Mouse (Mus musculus) embryo, embryonic 10 days (tissue): Measurements from ENCODE around the gene Adam25.
"Not testable (repeated sequence)": the region's sequence is repeated elsewhere in the genome, so short reads cannot be mapped to it uniquely, and the experiment has no call there.

Source experiments
- DNase-seq: peaks from one replicate; pipeline ENCODE4 v3.0.0-alpha.2; 2015; ENCODE audit warnings: low spot score

Gene Adam25

DNA sequence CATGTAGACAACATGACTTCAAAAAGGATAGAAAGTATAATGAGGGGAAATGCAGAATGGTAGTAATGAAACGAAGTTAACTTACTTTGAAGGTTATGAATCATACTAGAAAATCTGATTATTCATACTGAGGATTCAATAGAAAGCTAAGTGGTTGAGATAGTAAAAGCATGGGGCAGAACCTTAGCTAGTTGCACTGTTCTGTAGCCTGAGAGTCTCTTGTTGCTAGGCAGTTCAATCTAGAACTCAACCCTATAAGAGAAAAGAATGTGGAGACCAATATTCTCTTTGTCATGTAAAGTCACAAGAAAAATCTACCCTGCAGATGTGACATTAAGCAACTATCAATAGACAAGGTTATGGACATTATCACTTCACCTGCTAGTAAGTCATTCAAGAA lies at the start of gene Adam25:
Adam25 (plus strand) TSS at position 301 of the 400 bp plus-strand sequence.
- not testable (repeated sequence) for DNase-seq

DNA sequence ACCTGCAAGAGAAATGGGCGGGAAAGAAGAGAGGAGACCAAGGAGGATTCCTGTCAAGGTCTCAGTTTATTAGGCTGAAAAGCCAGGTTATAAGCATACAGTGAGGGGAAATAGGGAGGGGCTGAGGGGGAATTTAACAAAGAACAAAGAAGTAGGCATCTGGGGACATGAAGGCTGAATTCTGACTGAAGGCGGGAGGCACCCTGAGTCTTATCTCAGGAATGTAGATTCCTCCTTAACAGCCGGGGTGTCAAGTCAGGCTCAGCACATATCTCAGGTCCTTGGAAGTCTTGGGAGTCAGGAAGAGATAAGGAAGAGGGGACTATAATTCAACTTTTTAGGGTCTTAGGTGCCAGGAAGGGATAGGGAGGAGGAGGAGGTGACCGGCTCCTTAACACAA lies 36.6 kb upstream of the Adam25 start:
- not testable (repeated sequence) for DNase-seq

DNA sequence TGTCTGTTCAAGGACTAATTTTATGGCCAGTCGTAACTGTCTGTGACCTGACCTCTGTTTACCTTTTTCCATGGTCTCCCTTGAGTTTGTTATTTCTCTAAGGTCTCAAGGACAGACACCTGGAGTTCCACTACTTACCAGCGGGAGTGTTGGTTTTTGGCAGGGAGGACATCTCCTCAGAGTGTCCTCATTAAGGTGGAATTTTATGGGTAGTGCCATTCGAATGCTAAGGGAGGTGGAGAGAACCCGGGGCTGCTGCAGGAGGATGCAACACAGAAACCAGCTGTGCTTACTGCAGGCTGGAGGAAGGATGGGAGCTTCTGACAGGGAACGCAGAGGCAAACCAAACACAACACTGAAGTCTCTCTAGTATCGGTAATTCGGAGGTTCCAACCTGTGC lies 36.0 kb upstream of the Adam25 start:
- no peak for DNase-seq

GRCm38 (mm10) chr8:40783320-40783719 lies 31.3 kb downstream of the Adam25 start:
- DNase-seq, result peak; percentile 7

DNA sequence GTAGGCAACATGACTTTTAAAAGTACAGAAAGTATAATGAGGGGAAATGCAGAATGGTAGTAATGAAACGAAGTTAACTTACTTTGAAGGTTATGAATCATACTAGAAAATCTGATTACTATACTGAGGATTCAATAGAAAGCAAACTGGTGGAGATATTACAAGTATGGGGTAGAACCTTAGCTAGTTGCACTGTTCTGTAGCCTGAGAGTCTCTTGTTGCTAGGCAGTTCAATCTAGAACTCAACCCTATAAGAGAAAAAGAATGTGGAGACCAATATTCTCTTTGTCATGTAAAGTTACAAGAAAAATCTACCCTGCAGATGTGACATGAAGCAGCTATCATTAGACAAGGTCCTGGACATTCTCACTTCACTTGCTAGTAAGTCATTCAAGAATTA lies 41.0 kb downstream of the Adam25 start, which contains the start of gene Adam20:
Adam20 (plus strand) TSS at position 301 of the 400 bp plus-strand sequence.
- DNase-seq, result not testable (repeated sequence)

GRCm38 (mm10) chr8:40803379-40804079 lies 51.5 kb downstream of the Adam25 start:
- no peak for DNase-seq
